Mouse (Mus musculus) neutrophil, adult 59 days (primary cell): ENCODE measurements around the gene Myadml2. TPM values are rescaled to one million over a fixed set of nuclear protein-coding genes. Genes with fewer than 3 reads are reported as not detected.

Experiments used
- total RNA-seq, 2 experiments: library from RNA; stranded (reverse); gene quantifications; 1 replicate in 1 of 2; 2 replicates in 1 of 2; pipeline ENCODE4 v1.2.4; 2023

Myadml2 gene
- total RNA-seq = not detected

GRCm38 (mm10) chr11:120648001-120648476 lies at the start of gene Myadml2:
TSS of gene Myadml2 (minus strand) at chr11:120648158.

GRCm38 (mm10) chr11:120672687-120673593 lies 25.0 kb upstream of the Myadml2 start, which contains the start of gene Aspscr1:
TSS of gene Aspscr1 (plus strand) at chr11:120672973.

DNA sequence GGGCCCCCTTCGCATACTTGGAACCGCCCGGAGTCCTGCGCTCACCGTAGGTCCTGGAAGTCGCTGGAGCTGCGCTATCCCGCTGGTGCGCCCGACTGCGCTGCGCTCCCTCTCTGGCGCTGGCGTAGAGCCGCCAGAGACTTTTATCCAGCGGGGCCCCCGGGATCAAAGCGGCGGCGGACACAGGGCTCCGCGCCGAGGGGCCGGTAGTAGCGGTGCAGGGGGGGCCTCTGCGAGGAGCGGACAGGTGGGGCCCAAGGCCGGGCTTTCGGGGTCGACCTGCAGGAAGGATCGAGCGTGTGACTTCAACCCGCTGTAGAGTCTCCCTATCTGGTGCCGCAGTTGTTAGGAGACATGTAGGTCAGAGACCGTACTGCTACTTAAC lies 13.1 kb upstream of the Myadml2 start, which contains the start of gene Notum:
Notum (minus strand) TSS at position 100 of the 385 bp plus-strand sequence.

DNA sequence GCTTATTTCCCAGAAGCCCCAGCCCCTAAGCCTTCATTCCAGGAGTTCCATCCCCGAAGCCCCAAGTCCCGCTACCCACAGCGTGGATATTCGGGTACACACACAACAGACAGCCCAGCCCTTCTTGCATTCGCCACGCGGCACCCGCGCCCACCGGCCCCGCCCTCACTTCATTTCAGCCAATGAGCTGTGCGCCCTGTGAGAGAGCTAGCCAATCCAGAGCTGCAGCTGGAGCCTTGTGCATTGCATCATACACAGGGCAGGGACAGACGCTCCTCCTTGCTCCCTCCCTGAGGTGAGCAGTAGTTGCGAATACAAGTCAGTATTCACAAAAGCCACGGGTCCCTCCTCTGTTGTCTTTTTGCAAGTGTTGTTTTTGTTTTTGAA lies 4.4 kb downstream of the Myadml2 start, which contains the start of gene Pycr1:
Pycr1 (minus strand) TSS at position 169 of the 387 bp plus-strand sequence.

DNA sequence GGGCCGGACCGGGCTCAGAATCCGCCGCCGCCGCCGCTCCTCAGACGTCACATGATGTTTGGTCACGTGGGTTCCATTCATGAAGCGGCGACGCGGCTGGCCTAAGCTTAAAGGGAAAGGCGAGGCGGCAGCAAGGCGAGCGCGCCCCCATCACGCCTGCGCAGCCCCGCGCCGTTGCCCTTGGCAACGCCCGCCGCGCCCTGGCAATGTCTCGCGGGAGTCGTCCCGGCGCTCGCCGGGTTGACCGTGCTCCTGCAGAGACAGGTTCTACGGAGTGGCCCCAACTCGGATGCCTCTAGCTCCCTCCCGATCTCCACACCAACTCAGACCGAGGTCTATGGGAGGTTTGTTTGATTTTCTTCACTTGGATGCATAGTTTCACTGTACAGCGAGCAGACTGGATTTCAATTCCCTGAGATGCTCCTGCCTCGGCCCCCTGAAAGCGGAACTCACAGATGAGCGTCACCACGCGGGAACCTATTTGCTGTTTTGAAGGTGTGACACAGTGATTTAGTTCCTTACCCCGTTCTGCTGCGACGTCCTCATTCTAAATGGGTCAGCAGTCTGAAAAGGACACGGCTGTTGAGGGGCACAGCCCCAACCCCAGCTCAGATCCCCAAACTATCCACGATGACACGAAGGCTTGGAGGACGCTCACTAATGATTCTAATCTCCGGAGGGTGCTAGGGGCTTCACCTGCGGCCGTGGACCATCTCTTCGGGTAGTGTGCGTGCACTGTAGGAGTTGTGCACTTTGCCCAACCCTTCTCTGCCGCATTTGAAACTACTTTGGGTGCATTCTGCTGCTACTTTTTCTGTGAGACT lies 14.2 kb downstream of the Myadml2 start, which contains the start of gene Mafg:
Mafg (minus strand) TSS at position 81 of the 824 bp plus-strand sequence.

DNA sequence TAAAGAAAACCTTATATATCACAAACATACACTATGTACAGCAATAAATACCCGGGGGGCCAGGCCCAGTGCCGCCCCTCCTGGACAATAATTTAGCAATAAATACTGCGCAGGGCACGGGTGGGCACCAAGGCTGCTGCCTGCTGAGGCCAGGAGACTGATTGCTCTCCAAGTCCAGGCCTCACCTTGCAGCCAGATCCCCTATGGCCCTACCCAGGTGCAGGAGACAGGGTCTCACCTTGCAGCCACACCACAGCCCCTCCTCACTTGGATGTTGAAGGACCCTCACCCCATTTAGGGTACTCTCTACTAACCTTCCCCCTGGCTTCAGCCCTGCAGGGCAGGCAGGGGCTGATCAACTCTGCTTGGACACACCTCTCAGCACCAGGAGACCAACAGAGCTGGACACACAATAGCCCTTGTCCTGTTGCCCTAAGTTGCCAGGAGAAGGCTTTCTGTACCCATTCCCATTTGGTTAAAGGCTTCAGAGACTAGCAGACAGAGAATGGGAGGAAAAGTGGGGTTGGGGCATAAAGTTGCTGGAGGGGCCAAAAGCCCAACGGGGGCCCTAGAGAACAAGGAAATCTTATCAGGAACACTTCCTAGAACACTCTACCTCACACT lies 22.7 kb downstream of the Myadml2 start, which contains the start of gene Sirt7:
Sirt7 (minus strand) TSS at position 89 of the 624 bp plus-strand sequence.

GRCm38 (mm10) chr11:120617519-120618112 lies 30.3 kb downstream of the Myadml2 start, which contains the start of gene Pcyt2:
TSS of gene Pcyt2 (minus strand) at chr11:120617936.

GRCm38 (mm10) chr11:120608241-120609034 lies 39.5 kb downstream of the Myadml2 start, which contains the start of gene Npb:
TSS of gene Npb (plus strand) at chr11:120608477.

GRCm38 (mm10) chr11:120598283-120598989 lies 49.5 kb downstream of the Myadml2 start, which contains the start of the genes Alyref and Anapc11:
TSS of gene Alyref (minus strand) at chr11:120598365.
TSS of gene Anapc11 (plus strand) at chr11:120598421.

Other genes with a start within 250 kb of the Myadml2 start
- gene Nploc4, start 210.4 kb downstream of the Myadml2 start, total RNA-seq = 10 to 100 TPM; 46.4 to 49.1 TPM
- under 1 TPM in 1 of 2 experiments, not detected in 1; 0.22 TPM for gene Tspan10, start 205.5 kb downstream of the Myadml2 start, total RNA-seq
- not detected for gene Pde6g, start 194.7 kb downstream of the Myadml2 start, total RNA-seq
- gene Oxld1, start 190.1 kb downstream of the Myadml2 start, total RNA-seq = 1 to 10 TPM; 5.2 to 6.9 TPM
- gene Ccdc137, start 190.0 kb downstream of the Myadml2 start, total RNA-seq = 10 to 100 TPM in 1 of 2 experiments, 1 to 10 TPM in 1; 9.3 to 11.5 TPM
- 1 to 10 TPM; 8.2 to 9.5 TPM for gene Arl16, start 180.6 kb downstream of the Myadml2 start, total RNA-seq
- 10 to 100 TPM; 15.7 to 20.7 TPM for gene Mrpl12, start 163.5 kb downstream of the Myadml2 start, total RNA-seq
- gene Slc25a10, start 156.3 kb downstream of the Myadml2 start, total RNA-seq = 10 to 100 TPM; 12.5 to 13.2 TPM
- gene Gcgr, start 117.5 kb downstream of the Myadml2 start, total RNA-seq = not detected
- 10 to 100 TPM; 28.5 to 32.8 TPM for gene Mcrip1, start 98.4 kb downstream of the Myadml2 start, total RNA-seq
- not detected for gene Ppp1r27, start 97.0 kb downstream of the Myadml2 start, total RNA-seq
- gene P4hb, start 74.9 kb downstream of the Myadml2 start, total RNA-seq = 100 to 1,000 TPM; 250 to 293 TPM
- gene Arhgdia, start 66.5 kb downstream of the Myadml2 start, total RNA-seq = 100 to 1,000 TPM; 404 to 468 TPM
- 100 to 1,000 TPM; 129 to 148 TPM for gene Alyref, start 49.8 kb downstream of the Myadml2 start, total RNA-seq
- 10 to 100 TPM; 51.5 to 52.9 TPM for gene Anapc11, start 49.7 kb downstream of the Myadml2 start, total RNA-seq
- 1 to 10 TPM in 1 of 2 experiments, not detected in 1; 1.3 TPM for gene Npb, start 39.7 kb downstream of the Myadml2 start, total RNA-seq
- 10 to 100 TPM; 33.2 to 34.6 TPM for gene Pcyt2, start 30.2 kb downstream of the Myadml2 start, total RNA-seq
- gene Sirt7, start 22.9 kb downstream of the Myadml2 start, total RNA-seq = 100 to 1,000 TPM; 117 to 133 TPM
- gene Mafg, start 14.6 kb downstream of the Myadml2 start, total RNA-seq = 100 to 1,000 TPM; 143 to 148 TPM
- gene Pycr1, start 4.4 kb downstream of the Myadml2 start, total RNA-seq = 1 to 10 TPM; 1.3 to 2.7 TPM
- 1 to 10 TPM in 1 of 2 experiments, not detected in 1; 1.8 TPM for gene Notum, start 13.0 kb upstream of the Myadml2 start, total RNA-seq
- 10 to 100 TPM; 79.9 to 88.5 TPM for gene Aspscr1, start 24.8 kb upstream of the Myadml2 start, total RNA-seq
- gene Cenpx, start 65.6 kb upstream of the Myadml2 start, total RNA-seq = 10 to 100 TPM; 35.5 to 36.7 TPM
- gene Lrrc45, start 65.8 kb upstream of the Myadml2 start, total RNA-seq = 10 to 100 TPM; 11.7 to 15.4 TPM
- under 1 TPM in 1 of 2 experiments, not detected in 1; 0.67 TPM for gene Rac3, start 73.3 kb upstream of the Myadml2 start, total RNA-seq
- 10 to 100 TPM in 1 of 2 experiments, 1 to 10 TPM in 1; 6.2 to 12.1 TPM for gene Dcxr, start 79.1 kb upstream of the Myadml2 start, total RNA-seq
- 10 to 100 TPM in 1 of 2 experiments, 1 to 10 TPM in 1; 4.7 to 10.3 TPM for gene Cbr2, start 84.0 kb upstream of the Myadml2 start, total RNA-seq
- gene Hmga1b, start 114.6 kb upstream of the Myadml2 start, total RNA-seq = 10 to 100 TPM; 42.1 to 54.6 TPM
- gene Rfng, start 136.0 kb upstream of the Myadml2 start, total RNA-seq = 10 to 100 TPM; 12.8 to 14.4 TPM
- gene Gps1, start 136.1 kb upstream of the Myadml2 start, total RNA-seq = 10 to 100 TPM; 32.3 to 47.8 TPM
- gene Dus1l, start 148.2 kb upstream of the Myadml2 start, total RNA-seq = 10 to 100 TPM; 31.9 to 38.5 TPM
- 10 to 100 TPM; 22.3 to 24.3 TPM for gene Fasn, start 176.4 kb upstream of the Myadml2 start, total RNA-seq